Mouse (Mus musculus) olfactory bulb, adult 2 months (tissue): ENCODE measurements at regions not wholly inside any gene's neighbourhood (a gene's known extent, or its start where the extent isn't known, plus 50 kb on each side); places are given as distances from the start of the nearest gene placed in this dataset.

Source experiments
- CTCF ChIP-seq: fragments of 200-500 bp; IDR thresholded peaks from 2 replicates; pipeline ENCODE4 v1.5.1; 2012; ENCODE audit warnings: low read depth, mild to moderate bottlenecking, low read length, moderate library complexity; ENCODE audit not compliant: insufficient read depth
- POLR2A ChIP-seq: fragments of 200-500 bp; IDR thresholded peaks from 2 replicates; pipeline ENCODE4 v1.6.1; 2012; ENCODE audit warnings: mild to moderate bottlenecking, low read depth, low read length, moderate library complexity; ENCODE audit not compliant: insufficient read depth

GRCm38 (mm10) chr9:47283746-47284455, 246.1 kb upstream of the Cadm1 start:
- TF ChIP-seq POLR2A = no peak
- TF ChIP-seq CTCF = no peak
